Mouse (Mus musculus) kidney, adult 11 months (tissue): ENCODE measurements at regions not wholly inside any gene's neighbourhood (a gene's known extent, or its start where the extent isn't known, plus 50 kb on each side); places are given as distances from the start of the nearest gene placed in this dataset.

ENCODE experiments used
- DNase-seq: peaks from one replicate; pipeline ENCODE4 v3.0.0; 2022

DNA sequence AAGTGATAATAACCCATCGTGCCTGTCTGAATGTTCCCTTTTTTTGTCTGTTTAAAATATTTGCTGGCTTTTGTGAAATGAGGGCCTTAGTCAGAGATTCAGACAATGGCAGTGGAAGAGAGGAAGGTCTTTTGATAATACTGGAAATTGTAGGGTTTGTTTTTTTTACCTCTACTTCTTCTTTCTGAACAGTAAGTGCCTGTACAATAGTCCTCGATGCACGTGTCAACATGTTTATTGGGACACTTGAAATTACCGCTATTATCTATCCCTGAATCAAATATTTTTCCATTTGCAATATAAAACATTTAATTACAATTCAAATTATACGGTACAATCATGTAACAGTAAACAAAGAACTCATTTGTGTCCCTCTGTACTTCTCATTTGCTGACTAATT is 733.5 kb downstream of the Fam19a2 start:
- DNase-seq, result no peak

- DNase-seq, result no peak
Observed at GRCm38 (mm10) chr10:123998959-123999358, 735.2 kb downstream of the Fam19a2 start.

GRCm38 (mm10) chr10:124045031-124045430 is 781.2 kb downstream of the Fam19a2 start:
- DNase-seq, result no peak

DNA sequence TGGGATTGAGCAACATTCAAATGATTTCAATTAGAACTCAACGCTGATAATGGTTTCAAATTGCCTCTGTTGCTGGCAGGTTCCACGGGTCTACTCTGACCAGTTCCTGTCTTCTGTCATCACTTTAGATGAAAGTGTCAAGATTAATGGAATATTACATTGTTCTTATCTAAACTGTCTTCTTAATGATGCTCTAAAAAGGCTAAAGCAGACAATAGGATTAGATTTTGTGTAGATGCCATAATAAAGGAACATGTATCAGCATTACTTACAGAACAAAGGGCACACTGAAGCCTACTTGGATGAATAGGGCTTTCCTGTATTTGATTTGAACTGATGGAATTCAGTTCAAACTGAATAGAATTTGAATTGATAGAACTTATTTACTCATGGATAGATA is 782.0 kb downstream of the Fam19a2 start:
- no peak for DNase-seq

DNA sequence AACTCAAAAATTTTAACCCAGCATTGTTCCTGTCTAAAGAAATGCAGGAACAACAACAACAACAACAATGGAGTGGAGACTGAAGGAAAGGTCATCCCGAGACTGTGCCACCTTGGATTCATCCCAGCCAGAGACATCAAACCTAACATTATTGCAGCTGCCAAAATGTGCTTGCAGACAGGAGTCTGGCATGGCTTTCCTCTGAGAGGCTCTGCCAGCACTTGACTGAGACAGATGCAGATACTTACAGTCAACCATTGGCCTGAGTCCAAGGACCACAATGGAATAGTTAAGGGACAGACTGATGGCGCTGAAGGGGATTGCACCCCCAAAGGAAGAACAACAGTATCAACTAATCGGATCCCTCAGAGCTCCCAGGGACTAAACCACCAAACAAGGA is 819.0 kb downstream of the Fam19a2 start:
- DNase-seq, result no peak

DNA sequence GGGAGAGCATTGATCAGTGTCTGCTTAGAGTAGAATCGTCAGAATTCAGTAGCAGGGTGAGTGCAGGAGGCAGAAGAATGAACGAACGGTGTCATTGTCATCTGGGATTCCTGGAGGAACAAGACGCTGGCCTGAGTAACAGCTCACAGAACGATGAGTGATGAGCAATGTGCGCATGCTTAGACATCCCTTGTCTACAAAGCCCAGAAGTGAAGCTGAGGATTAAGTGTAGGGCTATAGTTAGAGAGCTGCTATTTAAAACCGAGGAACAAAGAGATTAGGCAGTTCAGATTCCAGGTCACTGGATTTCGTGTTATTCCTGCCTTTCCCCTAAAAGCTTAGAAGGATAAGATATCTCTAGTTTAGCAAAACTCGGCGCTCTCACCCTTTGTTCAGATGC is 826.8 kb downstream of the Fam19a2 start:
- DNase-seq, result no peak

DNA sequence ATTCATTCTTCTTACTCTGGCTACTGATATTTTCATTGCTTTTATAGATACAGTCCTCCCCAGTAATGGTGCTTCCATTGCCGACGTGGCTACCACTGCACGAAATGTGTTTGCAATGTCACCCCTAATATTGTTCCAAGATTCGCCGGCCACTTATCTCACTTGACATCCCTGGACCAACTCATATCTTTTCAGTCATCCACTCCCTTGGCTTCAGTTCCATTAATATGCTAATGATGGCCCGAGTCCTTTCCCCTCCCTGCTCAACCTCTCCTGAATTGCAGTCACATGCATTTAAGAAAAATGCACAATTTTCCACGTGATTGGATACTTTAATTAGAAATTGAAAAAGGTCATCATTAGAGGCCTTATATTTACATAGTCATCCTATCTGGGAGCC is 827.6 kb downstream of the Fam19a2 start:
- no peak for DNase-seq

- no peak for DNase-seq
Observed at GRCm38 (mm10) chr10:124119585-124119984, 855.8 kb downstream of the Fam19a2 start.

DNA sequence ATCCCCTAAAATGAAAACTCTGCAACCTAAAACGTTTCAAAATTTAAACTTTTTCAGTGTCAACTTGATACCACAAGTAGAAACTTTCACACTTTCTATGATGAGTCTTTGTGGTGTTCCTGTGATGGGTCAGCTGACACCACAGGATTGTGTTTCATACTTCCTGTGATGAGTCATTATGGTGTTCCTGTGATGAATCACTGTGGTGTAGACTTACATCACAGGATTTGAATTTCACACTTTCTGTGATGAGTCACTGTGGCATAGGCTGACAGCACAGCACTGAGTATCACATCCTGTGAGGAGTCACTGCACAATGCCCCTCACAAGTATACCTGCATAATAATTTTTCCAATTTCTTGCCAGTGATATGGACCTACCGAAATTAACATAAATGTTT is 874.7 kb downstream of the Fam19a2 start:
- DNase-seq, result no peak

- DNase-seq, result no peak
Observed at GRCm38 (mm10) chr10:124142336-124142735, 878.5 kb downstream of the Fam19a2 start.

- DNase-seq, result no peak
Observed at GRCm38 (mm10) chr10:124146751-124147469, 883.1 kb downstream of the Fam19a2 start.

DNA sequence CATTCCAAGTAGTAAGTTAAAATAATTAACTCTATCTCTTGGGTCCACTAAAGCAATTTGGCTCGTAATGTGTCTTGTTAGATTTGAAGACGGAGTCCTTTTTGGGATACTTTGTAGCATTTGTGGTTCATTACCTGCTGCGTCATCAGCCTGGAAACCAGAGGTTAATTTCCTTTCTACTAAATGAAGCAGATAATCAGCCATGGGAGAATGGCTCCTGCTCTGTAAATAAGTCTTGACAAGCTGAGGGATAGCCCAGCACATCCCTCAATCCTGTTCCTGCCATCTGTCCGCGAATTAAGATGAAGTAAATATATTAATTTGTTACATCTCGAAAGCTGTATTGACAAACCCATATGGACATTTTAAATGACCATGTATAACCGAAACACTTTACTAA is 899.6 kb downstream of the Fam19a2 start:
- no peak for DNase-seq

DNA sequence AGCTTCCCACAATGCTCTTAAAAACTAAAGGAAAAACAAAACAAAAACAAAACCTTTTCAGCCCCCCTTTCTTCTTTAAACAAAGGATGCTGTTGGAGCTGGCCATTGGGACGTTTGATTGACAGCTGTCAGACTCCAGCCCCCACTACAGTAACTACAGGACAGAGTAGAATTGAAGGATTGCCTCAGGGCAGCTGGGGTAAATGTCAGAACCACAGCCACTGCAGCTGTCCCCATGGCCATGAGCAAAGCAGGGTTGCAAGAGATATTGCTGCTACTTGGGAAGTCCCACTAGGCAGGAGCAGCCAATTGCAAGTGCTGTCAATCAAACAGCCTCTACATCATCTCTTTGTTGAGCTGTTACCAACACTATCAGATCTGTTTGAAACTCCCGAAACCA is 911.8 kb downstream of the Fam19a2 start:
- no peak for DNase-seq

DNA sequence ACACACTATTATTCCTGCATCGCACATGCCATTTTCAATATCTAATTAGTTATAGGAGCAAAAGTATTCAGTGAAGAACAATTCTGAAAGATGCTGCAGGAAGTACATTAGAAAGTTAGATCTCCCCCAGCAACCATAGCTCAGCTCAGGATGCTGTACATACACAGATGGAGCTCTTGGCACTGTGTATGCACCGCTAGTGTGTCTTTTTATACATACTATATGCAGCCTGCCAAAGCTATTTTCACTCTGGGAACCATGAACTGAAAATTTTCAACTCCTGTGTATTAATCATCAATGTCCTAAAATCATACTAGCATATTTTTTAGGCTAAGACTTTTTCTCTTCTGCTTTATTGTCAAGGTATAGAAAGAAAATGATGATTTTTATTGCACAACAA is 944.5 kb downstream of the Fam19a2 start:
- DNase-seq, result no peak

DNA sequence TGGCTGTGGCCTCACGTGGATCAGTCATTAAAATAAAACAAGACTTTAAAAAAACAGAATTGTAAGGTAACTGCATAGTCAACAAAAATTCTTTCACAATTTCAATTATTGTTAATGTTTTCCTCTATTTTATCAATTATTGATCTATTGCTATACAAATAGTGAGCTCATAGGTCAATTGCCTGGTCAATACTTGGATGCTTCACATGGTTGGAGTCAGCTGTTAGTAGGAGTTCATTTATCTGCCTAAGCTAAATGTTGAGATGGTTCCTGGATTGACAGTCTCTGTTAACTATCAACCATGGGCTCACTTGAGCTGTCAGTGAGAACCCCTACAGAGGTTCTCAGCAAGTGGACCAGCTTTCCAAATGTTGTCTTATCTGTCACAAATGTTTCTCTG is 955.7 kb downstream of the Fam19a2 start:
- no peak for DNase-seq

GRCm38 (mm10) chr10:124222068-124222467 is 958.3 kb downstream of the Fam19a2 start:
- DNase-seq, result no peak

DNA sequence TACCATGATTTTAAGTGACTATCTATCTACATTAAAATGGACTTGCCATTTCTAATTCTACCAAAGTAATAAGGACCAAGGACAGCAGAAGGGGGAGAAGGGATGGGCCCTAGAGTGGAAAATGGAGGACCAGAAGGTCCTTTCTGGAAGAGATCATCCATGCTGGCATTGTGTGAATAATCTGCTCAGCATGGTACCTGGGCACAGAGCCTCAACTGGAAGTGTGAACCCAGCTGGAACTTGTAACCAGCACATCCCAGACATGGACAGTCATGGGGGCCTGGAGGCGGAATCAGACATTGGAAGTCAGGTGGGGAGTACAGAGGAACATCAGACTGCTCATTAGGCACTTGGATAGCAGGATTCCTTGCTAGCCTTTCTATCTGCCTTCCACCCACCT is 963.3 kb downstream of the Fam19a2 start:
- no peak for DNase-seq

DNA sequence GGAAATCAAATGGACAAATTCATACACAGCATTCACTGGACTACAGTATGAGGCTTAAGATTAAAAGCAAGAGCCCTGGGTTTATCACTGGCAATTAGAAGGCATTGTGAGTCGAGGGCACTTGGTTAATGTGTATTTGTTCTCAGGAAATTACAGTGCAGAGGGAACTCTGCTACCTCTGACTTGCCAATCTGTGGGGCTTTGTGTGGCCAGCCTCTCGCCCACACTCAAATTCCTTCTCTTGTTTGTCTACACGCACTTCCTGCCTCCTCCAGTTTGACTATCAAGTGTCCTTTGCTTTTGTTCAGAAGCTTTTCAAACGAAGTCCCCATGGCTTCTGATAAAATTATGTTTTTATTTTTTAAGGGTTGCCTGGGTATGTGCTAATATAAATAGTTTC is 985.6 kb downstream of the Fam19a2 start:
- DNase-seq, result no peak

DNA sequence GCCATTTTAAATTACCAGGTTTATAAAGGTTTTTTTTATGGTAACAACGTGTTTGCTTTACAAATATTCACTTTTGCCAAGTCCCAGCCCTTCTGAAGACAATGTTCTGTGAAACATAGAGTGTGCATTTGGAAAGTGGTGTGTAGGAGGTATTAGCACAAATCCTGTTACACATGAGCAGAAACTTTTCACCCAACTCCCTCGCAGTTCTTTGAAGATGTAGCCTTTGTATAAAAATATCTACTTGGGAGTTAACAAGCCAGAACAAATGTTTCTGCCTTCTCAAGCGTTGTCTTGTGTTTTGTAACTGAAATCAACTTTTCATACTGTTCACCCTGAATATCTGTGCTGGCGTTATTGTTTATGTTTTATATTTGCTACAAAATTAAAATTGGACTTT is 986.2 kb downstream of the Fam19a2 start:
- no peak for DNase-seq

GRCm38 (mm10) chr10:124288301-124288995 is 1024.7 kb downstream of the Fam19a2 start:
- no peak for DNase-seq

- no peak for DNase-seq
Observed at GRCm38 (mm10) chr10:124297198-124297677, 1033.4 kb downstream of the Fam19a2 start.

- DNase-seq, result no peak
Observed at GRCm38 (mm10) chr10:124304683-124305082, 1040.9 kb downstream of the Fam19a2 start.

DNA sequence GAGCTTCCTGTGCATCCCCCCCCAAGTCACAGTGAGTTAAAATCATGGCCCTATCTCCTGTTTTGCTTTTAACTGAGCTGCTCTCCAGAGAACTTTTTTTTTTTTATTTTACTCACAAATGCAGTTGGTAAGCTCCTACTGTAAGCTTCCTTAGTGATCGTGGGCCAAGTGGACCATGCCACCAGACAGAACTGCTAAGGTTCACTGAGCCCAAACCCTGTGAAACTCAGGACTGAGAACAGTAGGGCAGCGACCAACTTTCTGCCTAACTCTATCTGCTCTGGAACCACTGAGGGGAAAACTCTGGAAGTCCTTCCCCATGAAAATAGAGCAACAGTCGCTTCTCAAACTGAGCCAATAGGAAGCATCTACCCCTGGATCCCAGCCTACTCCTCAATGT is 1041.8 kb downstream of the Fam19a2 start:
- DNase-seq, result peak; percentile 50

GRCm38 (mm10) chr10:124318761-124319160 is 1055.0 kb downstream of the Fam19a2 start:
- DNase-seq, result no peak
